Mouse (Mus musculus): ENCODE measurements around the gene Apon.
"Not testable (repeated sequence)": the region's sequence is repeated elsewhere in the genome, so short reads cannot be mapped to it uniquely, and the experiment has no call there.

The Apon gene

GRCm38 (mm10) chr10:128253677-128254255 lies at the start of gene Apon:
Apon (plus strand) TSS chr10:128254096.
- DNase-seq (ENCODE audit: low spot score in 2 of 2): no peak

DNA sequence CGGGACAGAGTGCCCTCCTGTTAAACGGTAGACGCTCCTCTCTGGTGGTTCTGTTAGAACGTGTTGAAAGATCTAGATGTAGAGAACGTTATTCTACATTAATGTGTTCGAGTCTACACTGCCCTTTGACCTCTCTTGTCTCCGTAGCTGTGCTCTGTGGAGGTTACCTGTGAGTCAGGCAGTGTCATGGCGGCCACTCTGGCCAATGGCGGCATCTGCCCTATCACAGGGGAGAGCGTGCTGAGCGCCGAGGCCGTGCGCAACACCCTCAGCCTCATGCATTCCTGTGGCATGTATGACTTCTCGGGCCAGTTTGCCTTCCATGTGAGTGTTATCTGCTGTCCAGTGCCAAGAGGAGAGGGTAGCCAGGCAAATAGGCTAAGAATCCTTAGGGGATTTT lies 49.0 kb upstream of the Apon start:
- DNase-seq (ENCODE audit: low spot score in 2 of 2): no peak

- no peak for DNase-seq (ENCODE audit: low spot score in 2 of 2)
Measured at GRCm38 (mm10) chr10:128208326-128208725, 45.6 kb upstream of the Apon start.

DNA sequence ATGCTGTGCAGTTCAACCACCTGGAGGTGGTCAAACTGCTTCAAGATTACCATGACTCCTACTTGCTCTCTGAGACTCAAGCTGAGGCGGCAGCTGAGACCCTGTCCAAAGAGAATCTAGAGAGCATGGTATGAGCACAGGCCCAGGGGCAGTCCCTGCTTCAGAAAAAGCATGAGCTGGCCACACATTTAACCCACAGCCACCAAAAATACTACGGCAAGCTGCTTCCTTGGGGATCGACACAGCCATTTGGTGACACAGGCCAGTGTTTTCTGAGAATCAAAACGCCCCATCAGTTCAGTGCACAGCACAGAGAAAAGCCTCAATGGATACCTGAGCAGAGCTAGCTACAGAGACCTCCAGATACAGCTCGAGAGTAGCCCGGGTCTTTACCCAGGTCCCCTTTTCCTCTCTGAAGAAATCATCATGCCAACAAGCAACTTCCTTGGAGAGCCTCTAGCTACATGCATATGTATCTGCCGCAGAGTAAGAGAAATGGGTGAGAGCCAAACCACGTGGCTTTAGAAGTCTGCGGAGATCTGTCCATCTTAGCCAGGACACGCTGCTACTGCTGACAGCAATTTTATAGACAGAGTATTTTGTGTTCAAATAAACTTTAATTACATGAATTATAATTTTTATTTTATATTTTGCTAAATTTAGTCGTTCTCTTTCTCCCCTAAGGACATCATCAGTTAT lies 44.4 kb upstream of the Apon start:
- DNase-seq (ENCODE audit: low spot score in 2 of 2): no peak

DNA sequence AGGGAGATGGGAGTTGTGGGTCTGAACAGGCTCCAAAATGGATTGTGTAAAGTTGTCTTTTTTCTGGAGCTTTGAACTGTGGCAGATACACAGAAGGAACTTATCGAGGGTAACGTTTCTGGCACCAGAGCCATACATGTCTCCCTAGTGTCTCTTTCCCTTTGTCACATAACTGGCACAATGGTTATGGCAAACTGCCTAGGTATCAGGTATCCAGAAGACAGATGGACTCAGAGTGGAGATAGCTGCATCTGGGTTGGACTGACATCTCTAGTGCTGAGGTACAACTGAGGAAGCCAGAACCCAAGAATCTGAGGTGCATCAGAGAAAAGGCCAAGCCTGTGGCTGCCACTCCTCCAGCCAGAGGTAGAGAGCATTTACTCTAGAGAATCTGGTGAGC lies 43.8 kb upstream of the Apon start:
- DNase-seq (ENCODE audit: low spot score in 2 of 2): no peak

DNA sequence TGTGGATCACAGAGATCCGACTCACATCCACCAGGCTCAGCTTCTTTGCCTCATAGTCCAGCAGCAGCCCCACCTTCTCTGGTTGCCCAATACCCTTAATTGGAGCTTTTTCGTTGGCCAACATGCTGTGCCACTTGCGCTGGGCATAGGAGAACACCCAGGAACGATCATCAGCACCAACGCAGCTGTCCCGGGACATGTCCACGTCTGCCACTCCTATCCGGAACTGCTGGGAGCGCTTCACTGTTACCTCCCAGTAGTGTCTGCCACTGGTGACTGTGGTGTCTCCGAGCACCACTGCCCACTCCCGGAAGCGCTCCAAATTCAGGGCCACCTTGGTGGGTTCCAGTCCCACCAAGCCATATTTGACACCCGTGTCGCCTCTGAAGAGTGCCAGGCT lies 42.9 kb upstream of the Apon start:
- DNase-seq (ENCODE audit: low spot score in 2 of 2): peak in 1 of 2 experiments; percentile 25

DNA sequence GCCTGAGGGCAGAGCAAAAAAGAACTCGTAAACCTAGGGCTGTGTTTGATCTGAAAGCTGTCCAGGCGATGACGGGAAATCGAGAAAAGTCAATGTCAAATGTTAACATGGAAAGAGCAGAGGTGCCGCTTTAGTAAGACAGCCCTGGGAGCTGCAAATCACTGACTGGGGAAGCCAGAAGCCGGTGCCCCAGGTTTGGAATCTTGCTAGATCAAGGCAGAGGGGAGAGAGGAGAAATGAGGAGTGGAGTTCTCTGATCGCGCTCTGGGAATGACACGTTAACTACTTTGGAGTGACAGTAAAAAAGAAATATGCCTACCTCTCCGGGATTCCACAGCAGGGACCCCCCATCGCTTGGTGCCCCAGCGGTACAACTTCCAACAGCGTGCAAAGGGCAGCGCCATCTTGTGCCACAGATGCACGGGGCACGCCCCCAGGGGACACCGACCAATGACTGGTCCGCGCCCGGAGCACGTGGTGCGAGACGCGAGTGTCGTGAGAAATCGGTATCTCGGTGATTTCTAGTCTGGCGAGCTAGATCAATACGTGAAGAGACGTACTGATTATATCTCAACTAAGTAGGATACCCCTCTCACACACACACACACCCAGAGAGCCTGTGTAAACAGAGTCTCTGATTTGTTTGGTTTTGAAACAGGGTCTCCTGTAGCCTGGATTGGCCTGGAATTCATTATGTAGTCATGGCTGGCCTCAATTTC lies 42.3 kb upstream of the Apon start, which contains the start of gene Spryd4:
Gene Spryd4 (minus strand): TSS at position 418 of the 719 bp plus-strand sequence.
- DNase-seq (ENCODE audit: low spot score in 2 of 2): peak; percentile 80 to 87

GRCm38 (mm10) chr10:128212148-128212547 lies 41.7 kb upstream of the Apon start:
- no peak for DNase-seq (ENCODE audit: low spot score in 2 of 2)

DNA sequence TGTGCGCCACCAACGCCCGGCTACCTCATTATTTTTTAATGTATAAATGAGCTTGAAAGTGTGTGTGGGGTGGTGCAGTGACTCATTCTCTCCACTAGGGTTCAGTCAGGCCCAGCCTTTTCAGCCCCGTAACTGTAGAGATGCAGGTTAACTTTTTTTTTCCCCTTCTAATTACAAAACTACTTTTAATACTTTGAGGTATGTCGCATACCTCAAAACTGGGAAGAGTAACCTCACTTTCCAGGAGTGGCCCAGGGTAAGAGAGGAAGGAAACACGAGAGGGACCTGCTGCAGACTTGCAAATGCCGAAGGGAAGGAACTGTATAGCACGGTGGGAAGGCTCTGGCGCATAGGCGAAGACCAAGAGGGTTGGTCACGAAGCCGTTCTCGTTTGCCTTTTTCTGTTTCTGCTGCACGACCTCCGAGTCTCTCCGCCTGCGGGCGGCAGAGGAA lies 41.0 kb upstream of the Apon start:
- DNase-seq (ENCODE audit: low spot score in 2 of 2): peak in 1 of 2 experiments; percentile 30

DNA sequence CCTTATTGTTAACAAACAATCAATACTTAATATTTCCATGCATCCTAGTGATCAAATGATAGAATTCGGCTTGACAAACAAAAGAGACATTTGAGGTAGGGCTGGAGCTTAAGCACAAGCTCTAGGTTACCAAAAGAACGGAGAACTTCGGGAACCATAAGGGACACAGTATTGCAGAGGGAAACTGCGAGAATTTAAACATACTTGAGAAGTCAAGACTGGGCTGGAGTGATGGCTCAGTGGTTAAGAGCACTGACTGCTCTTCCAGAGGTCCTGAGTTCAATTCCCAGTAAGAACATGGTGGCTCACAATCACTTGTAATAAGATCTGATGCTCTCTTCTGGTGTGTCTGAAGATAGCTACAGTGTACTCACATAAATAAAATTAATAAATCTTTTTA lies 39.8 kb upstream of the Apon start:
- DNase-seq (ENCODE audit: low spot score in 2 of 2): not testable (repeated sequence)

GRCm38 (mm10) chr10:128214981-128215380 lies 38.9 kb upstream of the Apon start:
- no peak for DNase-seq (ENCODE audit: low spot score in 2 of 2)

DNA sequence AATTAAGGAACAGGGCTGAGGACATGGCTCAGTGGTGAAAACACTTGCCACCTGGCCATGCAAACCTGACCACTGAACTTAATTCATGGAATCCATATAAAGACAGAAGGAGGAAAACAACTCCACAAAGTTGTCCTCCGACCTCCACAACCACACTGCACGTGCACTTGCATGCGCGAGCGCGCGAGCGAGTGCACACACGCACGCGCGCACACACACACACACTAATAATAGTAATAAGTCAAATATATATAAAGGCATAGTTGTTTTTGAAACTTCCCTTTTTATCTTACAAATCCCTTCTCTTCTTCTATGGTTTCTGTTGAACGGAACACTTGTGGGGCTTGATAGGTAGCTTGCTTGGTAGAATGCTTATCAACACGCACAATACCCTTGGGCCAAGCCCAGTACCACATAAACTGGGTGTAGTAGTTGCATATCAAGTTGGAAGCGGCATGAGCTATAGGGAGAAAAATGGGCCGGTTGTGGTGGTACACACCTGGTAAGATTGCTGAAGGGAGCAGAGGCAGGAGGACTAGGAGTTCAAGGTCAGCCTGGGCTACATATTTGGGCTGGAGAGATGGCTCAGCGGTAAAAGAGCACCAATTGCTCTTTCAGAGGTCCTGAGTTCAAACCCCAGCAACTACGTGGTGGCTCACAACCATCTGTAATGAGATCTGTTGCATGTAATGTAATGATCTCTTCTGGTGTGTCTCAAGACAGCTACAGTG lies 35.3 kb upstream of the Apon start:
- no peak for DNase-seq (ENCODE audit: low spot score in 2 of 2)

- no peak for DNase-seq (ENCODE audit: low spot score in 2 of 2)
Measured at GRCm38 (mm10) chr10:128221533-128222286, 32.2 kb upstream of the Apon start.

DNA sequence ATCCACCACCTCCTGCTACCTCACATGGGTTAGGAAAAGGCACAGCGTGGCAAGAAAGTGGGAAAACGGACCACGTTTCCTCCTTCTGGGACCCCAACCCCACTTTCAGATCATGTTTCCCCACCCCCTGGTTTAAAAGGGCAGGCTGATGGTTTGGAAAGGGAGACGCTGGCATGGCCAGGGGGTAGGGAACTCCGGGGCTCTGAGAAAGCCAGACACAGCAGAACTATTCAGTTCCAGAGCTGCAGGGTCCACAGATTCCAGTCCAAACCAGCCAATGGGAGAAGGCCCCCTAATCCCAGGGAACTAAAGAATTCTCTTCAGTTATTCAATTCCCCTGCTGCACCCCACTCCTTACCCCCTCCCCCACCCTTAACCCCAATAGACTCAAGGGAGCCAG lies 28.8 kb upstream of the Apon start:
- DNase-seq (ENCODE audit: low spot score in 2 of 2): no peak

DNA sequence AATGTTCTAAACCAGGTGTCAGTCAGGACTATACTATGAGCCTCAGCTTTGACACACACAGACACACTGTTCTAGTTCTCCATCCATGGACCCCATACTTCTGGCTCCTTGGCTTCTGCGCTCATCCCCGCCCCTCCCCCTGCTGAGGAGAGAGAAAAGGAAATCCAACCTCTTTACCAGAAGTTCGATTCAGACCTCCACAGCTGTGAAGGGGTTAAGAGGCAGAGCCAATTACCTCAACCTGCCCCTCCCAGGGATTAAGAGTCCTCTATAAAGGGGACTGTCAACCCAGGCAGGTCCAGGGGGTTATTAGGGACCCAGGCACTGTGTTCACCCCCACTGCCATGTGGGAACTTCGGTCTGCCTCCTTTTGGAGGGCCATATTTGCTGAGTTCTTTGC lies 28.4 kb upstream of the Apon start, which contains the start of gene Mip:
Gene Mip (plus strand): TSS at position 301 of the 400 bp plus-strand sequence.
- no peak for DNase-seq (ENCODE audit: low spot score in 2 of 2)

GRCm38 (mm10) chr10:128227592-128227991 lies 26.3 kb upstream of the Apon start:
- no peak for DNase-seq (ENCODE audit: low spot score in 2 of 2)

DNA sequence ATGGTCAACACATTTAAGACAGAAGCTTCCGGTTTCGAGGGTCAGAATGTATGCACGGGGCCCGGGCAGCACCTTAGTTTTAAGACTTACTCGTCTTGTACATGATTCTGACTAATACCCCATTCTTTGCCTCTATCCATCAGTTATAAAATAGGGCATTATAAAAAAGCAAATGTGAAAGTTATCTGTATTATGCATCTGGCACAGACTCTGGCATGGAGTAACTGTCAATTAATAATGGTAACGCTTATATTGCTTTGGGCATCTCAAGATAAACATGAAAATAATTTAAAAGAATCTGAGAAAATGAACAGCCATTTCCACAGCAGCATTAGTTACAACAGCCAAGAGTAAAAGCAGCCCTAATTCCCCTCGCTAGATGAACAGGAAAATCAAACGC lies 25.9 kb upstream of the Apon start:
- DNase-seq (ENCODE audit: low spot score in 2 of 2): no peak

- no peak for DNase-seq (ENCODE audit: low spot score in 2 of 2)
Measured at GRCm38 (mm10) chr10:128230582-128230981, 23.3 kb upstream of the Apon start.

DNA sequence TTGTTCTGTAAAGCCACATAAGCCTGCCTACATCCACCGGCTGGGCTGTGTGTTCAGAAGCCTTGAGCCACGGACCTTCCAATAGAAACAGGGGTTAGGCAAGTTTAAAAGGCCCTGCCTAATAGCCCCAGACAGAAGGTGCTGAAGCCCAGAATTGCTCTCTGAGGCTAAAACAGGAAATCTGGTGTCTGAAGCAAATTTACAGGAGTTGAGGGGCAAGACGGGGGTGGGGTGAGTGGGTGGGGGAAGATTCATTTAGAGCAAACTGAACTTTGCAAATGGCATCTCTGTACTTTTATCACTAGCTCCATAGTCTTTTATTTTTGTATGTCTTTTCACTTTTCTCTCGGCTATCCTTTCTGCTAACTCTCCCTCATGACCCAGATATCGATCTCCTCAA lies 22.8 kb upstream of the Apon start:
- no peak for DNase-seq (ENCODE audit: low spot score in 2 of 2)

- DNase-seq (ENCODE audit: low spot score in 2 of 2): peak; percentile 69 to 95
Measured at GRCm38 (mm10) chr10:128231697-128232419, 22.0 kb upstream of the Apon start, which contains the start of gene Timeless. Timeless (plus strand) TSS chr10:128232065.
